Mouse (Mus musculus): Measurements from ENCODE around the gene Frmd4b. TPM values are rescaled to one million over a fixed set of nuclear protein-coding genes. Genes with fewer than 3 reads are reported as not detected.

Frmd4b gene
- polyA plus RNA-seq, 1 experiment = 0.59 TPM

GRCm38 (mm10) chr6:97500246-97500645 lies 117.1 kb downstream of the Frmd4b start:
- TF ChIP-seq MYOD1 (IDR thresholded peaks at IDR 0.05; ENCODE audit: control insufficient read depth in 1 of 3, insufficient read length in 2 of 3, low read depth in 2 of 3) (no peak), MAX (IDR thresholded peaks at IDR 0.05; ENCODE audit: low read depth) (no peak), SRF (IDR thresholded peaks at IDR 0.05; ENCODE audit: control insufficient read depth, insufficient read length, low read depth) (no peak), TCF12 (IDR thresholded peaks at IDR 0.05; ENCODE audit: insufficient read depth, poor library complexity, severe bottlenecking) (no peak), MYOG (IDR thresholded peaks at IDR 0.05; ENCODE audit: control insufficient read depth in 1 of 3, insufficient read depth in 1 of 3, insufficient read length in 2 of 3, low read depth in 2 of 3) (no peak), TCF3 (IDR thresholded peaks at IDR 0.05; ENCODE audit: insufficient read length, low read depth) (no peak), USF1 (IDR thresholded peaks at IDR 0.05; ENCODE audit: low read depth) (no peak), E2F4 (IDR thresholded peaks at IDR 0.05; ENCODE audit: insufficient read depth) (no peak), CEBPB (IDR thresholded peaks at IDR 0.05; ENCODE audit: insufficient read depth, poor library complexity, severe bottlenecking) (no peak), POLR2A (IDR thresholded peaks at IDR 0.05; ENCODE audit: insufficient read length, low read depth) (no peak), REST (IDR thresholded peaks at IDR 0.05; ENCODE audit: insufficient read depth, insufficient read length) (no peak)
- Histone ChIP-seq H3K4me2 (ENCODE audit: low read depth) (no peak overlapping the region), H3ac (ENCODE audit: control insufficient read depth, insufficient read length) (no peak overlapping the region), H3K36me3 (ENCODE audit: control insufficient read depth, insufficient read depth) (no peaks in the 10 kb centered on the region), H3K4me3 (no peak overlapping the region), H3K27me3 (ENCODE audit: control insufficient read depth, insufficient read depth, insufficient read length) (peaks cover 5% of the 10 kb centered on the region), H3K79me2 (ENCODE audit: control insufficient read depth, insufficient read depth) (no peaks in the 10 kb centered on the region)

GRCm38 (mm10) chr6:97496002-97496401 lies 121.3 kb downstream of the Frmd4b start:
- Histone ChIP-seq H3ac (ENCODE audit: control insufficient read depth, insufficient read length) (no peak overlapping the region), H3K27me3 (ENCODE audit: control insufficient read depth, insufficient read depth, insufficient read length) (peaks cover 13% of the 10 kb centered on the region), H3K4me2 (ENCODE audit: low read depth) (no peak overlapping the region), H3K4me3 (no peak overlapping the region), H3K79me2 (ENCODE audit: control insufficient read depth, insufficient read depth) (no peaks in the 10 kb centered on the region), H3K36me3 (ENCODE audit: control insufficient read depth, insufficient read depth) (no peaks in the 10 kb centered on the region)
- TF ChIP-seq TCF12 (IDR thresholded peaks at IDR 0.05; ENCODE audit: insufficient read depth, poor library complexity, severe bottlenecking) = no peak
- TF ChIP-seq MYOG (IDR thresholded peaks at IDR 0.05; ENCODE audit: control insufficient read depth in 1 of 3, insufficient read depth in 1 of 3, insufficient read length in 2 of 3, low read depth in 2 of 3) = no peak
- no peak for TF ChIP-seq TCF3 (IDR thresholded peaks at IDR 0.05; ENCODE audit: insufficient read length, low read depth)
- no peak for TF ChIP-seq MAX (IDR thresholded peaks at IDR 0.05; ENCODE audit: low read depth)
- no peak for TF ChIP-seq REST (IDR thresholded peaks at IDR 0.05; ENCODE audit: insufficient read depth, insufficient read length)
- no peak for TF ChIP-seq SRF (IDR thresholded peaks at IDR 0.05; ENCODE audit: control insufficient read depth, insufficient read length, low read depth)
- no peak for TF ChIP-seq POLR2AphosphoS2 (IDR thresholded peaks at IDR 0.05; ENCODE audit: insufficient read length, low read depth)
- no peak for TF ChIP-seq E2F4 (IDR thresholded peaks at IDR 0.05; ENCODE audit: insufficient read depth)
- no peak for TF ChIP-seq USF1 (IDR thresholded peaks at IDR 0.05; ENCODE audit: low read depth)
- TF ChIP-seq MYOD1 (IDR thresholded peaks at IDR 0.05; ENCODE audit: control insufficient read depth in 1 of 3, insufficient read length in 2 of 3, low read depth in 2 of 3) = no peak
- TF ChIP-seq CEBPB (IDR thresholded peaks at IDR 0.05; ENCODE audit: insufficient read depth, poor library complexity, severe bottlenecking) = no peak
- no peak for TF ChIP-seq POLR2A (IDR thresholded peaks at IDR 0.05; ENCODE audit: insufficient read length, low read depth)

- Histone ChIP-seq H3K4me2 (ENCODE audit: low read depth) (no peak overlapping the region), H3K4me3 (no peak overlapping the region), H3K79me2 (ENCODE audit: control insufficient read depth, insufficient read depth) (no peaks in the 10 kb centered on the region), H3K36me3 (ENCODE audit: control insufficient read depth, insufficient read depth) (no peaks in the 10 kb centered on the region), H3K27me3 (ENCODE audit: control insufficient read depth, insufficient read depth, insufficient read length) (peaks cover 39% of the 10 kb centered on the region), H3ac (ENCODE audit: control insufficient read depth, insufficient read length) (no peak overlapping the region)
- no peak for TF ChIP-seq SRF (IDR thresholded peaks at IDR 0.05; ENCODE audit: control insufficient read depth, insufficient read length, low read depth)
- no peak for TF ChIP-seq REST (IDR thresholded peaks at IDR 0.05; ENCODE audit: insufficient read depth, insufficient read length)
Observed at GRCm38 (mm10) chr6:97491065-97491464, 126.3 kb downstream of the Frmd4b start.

DNA sequence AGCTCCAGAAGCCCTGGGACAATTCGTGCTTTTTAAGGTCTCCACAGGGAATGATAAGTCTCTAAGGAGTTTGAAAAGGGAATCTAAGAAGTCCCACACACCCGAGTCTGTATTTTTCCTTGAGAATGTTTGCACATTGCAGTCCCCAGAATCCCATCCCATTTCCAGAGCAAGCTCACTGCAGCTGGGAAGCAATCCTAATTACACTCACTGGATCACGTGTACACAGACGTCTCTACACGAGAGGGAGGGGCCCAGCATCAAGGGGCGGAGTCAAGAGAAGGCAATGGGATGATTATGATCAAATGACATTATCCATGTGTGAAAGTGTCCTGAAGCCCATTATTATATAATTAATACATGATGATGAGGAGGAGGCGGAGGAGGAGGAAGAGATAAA lies 128.5 kb downstream of the Frmd4b start:
- Histone ChIP-seq H3K79me2 (ENCODE audit: control insufficient read depth, insufficient read depth) (no peaks in the 10 kb centered on the region), H3ac (ENCODE audit: control insufficient read depth, insufficient read length) (no peak overlapping the region), H3K4me2 (ENCODE audit: low read depth) (no peak overlapping the region), H3K4me3 (no peak overlapping the region), H3K27me3 (ENCODE audit: control insufficient read depth, insufficient read depth, insufficient read length) (peaks cover 41% of the 10 kb centered on the region), H3K36me3 (ENCODE audit: control insufficient read depth, insufficient read depth) (no peaks in the 10 kb centered on the region)
- TF ChIP-seq TCF12 (IDR thresholded peaks at IDR 0.05; ENCODE audit: insufficient read depth, poor library complexity, severe bottlenecking) = no peak
- TF ChIP-seq POLR2AphosphoS2 (IDR thresholded peaks at IDR 0.05; ENCODE audit: insufficient read length, low read depth) = no peak
- no peak for TF ChIP-seq MYOD1 (IDR thresholded peaks at IDR 0.05; ENCODE audit: control insufficient read depth in 1 of 3, insufficient read length in 2 of 3, low read depth in 2 of 3)
- no peak for TF ChIP-seq MAX (IDR thresholded peaks at IDR 0.05; ENCODE audit: low read depth)
- TF ChIP-seq TCF3 (IDR thresholded peaks at IDR 0.05; ENCODE audit: insufficient read length, low read depth) = no peak
- TF ChIP-seq POLR2A (IDR thresholded peaks at IDR 0.05; ENCODE audit: insufficient read length, low read depth) = no peak
- TF ChIP-seq E2F4 (IDR thresholded peaks at IDR 0.05; ENCODE audit: insufficient read depth) = no peak
- TF ChIP-seq MYOG (IDR thresholded peaks at IDR 0.05; ENCODE audit: control insufficient read depth in 1 of 3, insufficient read depth in 1 of 3, insufficient read length in 2 of 3, low read depth in 2 of 3) = no peak
- no peak for TF ChIP-seq SRF (IDR thresholded peaks at IDR 0.05; ENCODE audit: control insufficient read depth, insufficient read length, low read depth)
- TF ChIP-seq CEBPB (IDR thresholded peaks at IDR 0.05; ENCODE audit: insufficient read depth, poor library complexity, severe bottlenecking) = no peak
- no peak for TF ChIP-seq REST (IDR thresholded peaks at IDR 0.05; ENCODE audit: insufficient read depth, insufficient read length)

DNA sequence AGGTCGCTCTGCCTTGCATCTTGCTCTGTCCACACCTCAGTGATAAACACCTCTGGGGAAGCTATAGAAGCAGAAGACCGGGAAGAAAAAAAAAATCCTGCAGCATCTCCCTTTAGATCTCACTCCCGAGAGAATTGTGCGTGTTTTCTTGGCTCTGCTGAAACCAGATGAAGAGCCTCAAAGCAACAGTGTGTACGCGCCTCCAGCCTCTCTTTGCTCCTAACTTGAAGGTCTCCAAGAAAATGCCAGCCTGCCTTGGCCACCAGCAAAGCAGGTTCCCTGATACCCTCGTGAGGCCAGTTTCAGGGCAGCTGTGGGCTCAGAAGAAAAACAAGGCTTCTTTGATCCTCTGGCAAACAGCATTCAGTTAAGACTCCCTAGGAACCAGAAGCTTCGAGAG lies 129.1 kb downstream of the Frmd4b start:
- no peak for TF ChIP-seq CEBPB (IDR thresholded peaks at IDR 0.05; ENCODE audit: insufficient read depth, poor library complexity, severe bottlenecking)
- TF ChIP-seq SRF (IDR thresholded peaks at IDR 0.05; ENCODE audit: control insufficient read depth, insufficient read length, low read depth) = no peak
- TF ChIP-seq TCF12 (IDR thresholded peaks at IDR 0.05; ENCODE audit: insufficient read depth, poor library complexity, severe bottlenecking) = no peak
- TF ChIP-seq MYOG (IDR thresholded peaks at IDR 0.05; ENCODE audit: control insufficient read depth in 1 of 3, insufficient read depth in 1 of 3, insufficient read length in 2 of 3, low read depth in 2 of 3) = no peak
- no peak for TF ChIP-seq E2F4 (IDR thresholded peaks at IDR 0.05; ENCODE audit: insufficient read depth)
- Histone ChIP-seq H3K4me3 (no peak overlapping the region), H3ac (ENCODE audit: control insufficient read depth, insufficient read length) (no peak overlapping the region), H3K79me2 (ENCODE audit: control insufficient read depth, insufficient read depth) (no peaks in the 10 kb centered on the region), H3K27me3 (ENCODE audit: control insufficient read depth, insufficient read depth, insufficient read length) (peaks cover 37% of the 10 kb centered on the region), H3K36me3 (ENCODE audit: control insufficient read depth, insufficient read depth) (no peaks in the 10 kb centered on the region), H3K4me2 (ENCODE audit: low read depth) (no peak overlapping the region)
